Mouse (Mus musculus) cerebellum, postnatal 4 days (tissue): Measurements from ENCODE around the gene Il5ra.

Experiments used
- DNase-seq, 2 experiments: peaks; one replicate each; pipeline ENCODE4 v3.0.0; 2022; ENCODE audit warnings: low spot score in 2 of 2, mixed read lengths in 1 of 2

The Il5ra gene

GRCm38 (mm10) chr6:106748887-106749388 is at the start of gene Il5ra:
TSS of gene Il5ra (minus strand) at chr6:106749037.
- DNase-seq = no peak

GRCm38 (mm10) chr6:106794094-106794814 is 45.4 kb upstream of the Il5ra start:
- no peak for DNase-seq

GRCm38 (mm10) chr6:106793621-106794020 is 44.8 kb upstream of the Il5ra start:
- DNase-seq = no peak

- no peak for DNase-seq
These were observed 44.3 kb upstream of the Il5ra start for GRCm38 (mm10) chr6:106793088-106793487.

- no peak for DNase-seq
These were observed 43.6 kb upstream of the Il5ra start for GRCm38 (mm10) chr6:106792486-106792885.

- DNase-seq = no peak
These were observed 42.6 kb upstream of the Il5ra start for GRCm38 (mm10) chr6:106791429-106791828.

GRCm38 (mm10) chr6:106787138-106787537 is 38.3 kb upstream of the Il5ra start:
- no peak for DNase-seq

GRCm38 (mm10) chr6:106770046-106770445 is 21.2 kb upstream of the Il5ra start:
- no peak for DNase-seq

- no peak for DNase-seq
These were observed 20.5 kb upstream of the Il5ra start for GRCm38 (mm10) chr6:106769290-106769866.

- peak; percentile 95 to 97 for DNase-seq
These were observed 19.9 kb upstream of the Il5ra start, which contains the start of gene Trnt1 for GRCm38 (mm10) chr6:106768640-106769289. TSS of gene Trnt1 (plus strand) at chr6:106769120.

GRCm38 (mm10) chr6:106766774-106767173 is 17.9 kb upstream of the Il5ra start:
- no peak for DNase-seq

GRCm38 (mm10) chr6:106765892-106766291 is 17.1 kb upstream of the Il5ra start:
- no peak for DNase-seq

GRCm38 (mm10) chr6:106761486-106761885 is 12.6 kb upstream of the Il5ra start:
- no peak for DNase-seq

- DNase-seq = no peak
These were observed 11.8 kb upstream of the Il5ra start for GRCm38 (mm10) chr6:106760473-106761218.

- no peak for DNase-seq
These were observed 9.5 kb upstream of the Il5ra start for GRCm38 (mm10) chr6:106758299-106758698.

- DNase-seq = no peak
These were observed 1.5 kb upstream of the Il5ra start for GRCm38 (mm10) chr6:106750291-106750690.

- DNase-seq = no peak
These were observed 1.0 kb downstream of the Il5ra start for GRCm38 (mm10) chr6:106747804-106748203.

GRCm38 (mm10) chr6:106747251-106747650 is 1.6 kb downstream of the Il5ra start:
- DNase-seq = no peak

- no peak for DNase-seq
These were observed 3.0 kb downstream of the Il5ra start for GRCm38 (mm10) chr6:106745673-106746394.

- DNase-seq = no peak
These were observed 5.1 kb downstream of the Il5ra start for GRCm38 (mm10) chr6:106743556-106744233.
